Mouse (Mus musculus) embryonic fibroblast, embryonic 13.5 days (primary cell): ENCODE results near the gene Spred1. TPM values are rescaled to one million over a fixed set of nuclear protein-coding genes. Genes with fewer than 3 reads are reported as not detected.
"Not testable (repeated sequence)": the region's sequence is repeated elsewhere in the genome, so short reads cannot be mapped to it uniquely, and the experiment has no call there.

Experiments
- H3K27ac ChIP-seq: 2 replicates; pipeline ENCODE4 v1.5.1; 2012; ENCODE audit warnings: low read length, control low read depth, inconsistent platforms; ENCODE audit not compliant: insufficient read depth
- H3K4me1 ChIP-seq: 2 replicates; pipeline ENCODE4 v1.6.1; 2011; ENCODE audit warnings: low read length; ENCODE audit not compliant: control insufficient read depth, insufficient read depth
- H3K4me3 ChIP-seq: 2 replicates; pipeline ENCODE4 v1.5.1; 2011; ENCODE audit warnings: mild to moderate bottlenecking, control low read depth, low read length; ENCODE audit not compliant: insufficient read depth
- CTCF ChIP-seq: IDR thresholded peaks from 2 replicates; pipeline ENCODE4 v1.5.1; 2011; ENCODE audit warnings: mild to moderate bottlenecking, control low read depth, low read length, moderate library complexity, borderline replicate concordance; ENCODE audit not compliant: insufficient read depth
- POLR2A ChIP-seq: IDR thresholded peaks from 2 replicates; pipeline ENCODE4 v1.6.1; 2011; ENCODE audit warnings: low read depth, mild to moderate bottlenecking, control low read depth, low read length, moderate library complexity
- polyA plus RNA-seq: library from polyadenylated mRNA; stranded (reverse); fragments of >200 nt; gene quantifications from 2 replicates; pipeline ENCODE4 v1.2.4, GENCODE M21; 2011; ENCODE audit warnings: low read depth; ENCODE audit not compliant: missing spikeins, insufficient read length

The Spred1 gene
- polyA plus RNA-seq, 1 experiment, result 48.3 TPM

GRCm38 (mm10) chr2:117119291-117120245, 1.6 kb upstream of the Spred1 start:
- Histone ChIP-seq H3K4me3 (peak overlapping the region; percentile 55), H3K27ac (peak overlapping the region; percentile 76), H3K4me1 (peaks cover 2% of the 10 kb centered on the region; the same call in 1 of the 2 replicates)
- peak; percentile 41 for TF ChIP-seq POLR2A
- no peak for TF ChIP-seq CTCF

GRCm38 (mm10) chr2:117120246-117121211, 645 bp upstream of the Spred1 start:
- Histone ChIP-seq H3K27ac (peak overlapping the region; percentile 76), H3K4me3 (peak overlapping the region; percentile 55), H3K4me1 (peaks cover 2% of the 10 kb centered on the region; the same call in 1 of the 2 replicates)
- TF ChIP-seq POLR2A (peak; percentile 66), CTCF (peak; percentile 72; the same call in 1 of the 2 replicates)

- Histone ChIP-seq H3K4me3 (peak overlapping the region; percentile 55), H3K4me1 (peaks cover 2% of the 10 kb centered on the region; the same call in 1 of the 2 replicates), H3K27ac (peak overlapping the region; percentile 76)
- no peak for TF ChIP-seq POLR2A
- TF ChIP-seq CTCF, result no peak
These were observed 921 bp downstream of the Spred1 start for GRCm38 (mm10) chr2:117121984-117122605.

GRCm38 (mm10) chr2:117122701-117123337, 1.6 kb downstream of the Spred1 start:
- Histone ChIP-seq H3K27ac (peak overlapping the region; percentile 76), H3K4me3 (peak overlapping the region; percentile 55), H3K4me1 (peaks cover 2% of the 10 kb centered on the region; the same call in 1 of the 2 replicates)
- no peak for TF ChIP-seq POLR2A
- no peak for TF ChIP-seq CTCF

- H3K27ac ChIP-seq, result no peak overlapping the region
- no peaks in the 10 kb centered on the region; the same call in 1 of the 2 replicates for H3K4me1 ChIP-seq
- no peak for TF ChIP-seq CTCF
- no peak for TF ChIP-seq POLR2A
- peak overlapping the region; percentile 32 for H3K4me3 ChIP-seq
These were observed 2.5 kb downstream of the Spred1 start for GRCm38 (mm10) chr2:117123701-117124100.

- Histone ChIP-seq H3K27ac (no peak overlapping the region), H3K4me3 (no peak overlapping the region; the same call in 1 of the 2 replicates)
- TF ChIP-seq CTCF (no peak), POLR2A (no peak)
These were observed 3.7 kb downstream of the Spred1 start for GRCm38 (mm10) chr2:117124839-117125238.

GRCm38 (mm10) chr2:117129156-117129555, 8.0 kb downstream of the Spred1 start:
- TF ChIP-seq POLR2A, result no peak
- no peak for TF ChIP-seq CTCF
- Histone ChIP-seq H3K4me3 (no peak overlapping the region), H3K4me1 (no peaks in the 10 kb centered on the region; the same call in none of the 2 replicates), H3K27ac (no peak overlapping the region)

More at GRCm38 (mm10) chr2:117124839-117125238, 3.7 kb downstream of the Spred1 start:
- H3K4me1 ChIP-seq, result no peaks in the 10 kb centered on the region; the same call in 1 of the 2 replicates

- H3K4me3 ChIP-seq, H3K4me1 ChIP-seq, H3K27ac ChIP-seq: not testable (repeated sequence)
These were observed 9.9 kb downstream of the Spred1 start for GRCm38 (mm10) chr2:117131041-117131440.
